Mouse (Mus musculus) testis, adult 2 months (tissue): ENCODE results near the gene Spata32. TPM values are rescaled to one million over a fixed set of nuclear protein-coding genes. Genes with fewer than 3 reads are reported as not detected.

Experiments
- H3K27ac ChIP-seq: fragments of 200-500 bp; 2 replicates; pipeline ENCODE4 v1.5.1; 2012; ENCODE audit warnings: low read depth, low read length; ENCODE audit not compliant: control insufficient read depth, insufficient read depth
- H3K27me3 ChIP-seq: fragments of 200-500 bp; 2 replicates; pipeline ENCODE4 v1.6.1; 2012; ENCODE audit warnings: mild to moderate bottlenecking, low read length, moderate library complexity; ENCODE audit not compliant: control insufficient read depth, insufficient read depth
- H3K36me3 ChIP-seq: fragments of 200-500 bp; 2 replicates; pipeline ENCODE4 v1.6.1; 2012; ENCODE audit warnings: mild to moderate bottlenecking, low read length; ENCODE audit not compliant: control insufficient read depth, insufficient read depth
- H3K4me1 ChIP-seq: fragments of 200-500 bp; 2 replicates; pipeline ENCODE4 v1.6.1; 2012; ENCODE audit warnings: low read length; ENCODE audit not compliant: control insufficient read depth, insufficient read depth
- H3K4me3 ChIP-seq: fragments of 200-500 bp; 2 replicates; pipeline ENCODE4 v1.5.1; 2012; ENCODE audit warnings: low read depth, mild to moderate bottlenecking, low read length, moderate library complexity, mixed read lengths; ENCODE audit not compliant: control insufficient read depth
- CTCF ChIP-seq: fragments of 200-500 bp; IDR thresholded peaks from 2 replicates; pipeline ENCODE4 v1.5.1; 2012; ENCODE audit warnings: low read depth, mild to moderate bottlenecking, inconsistent platforms, low read length, moderate library complexity; ENCODE audit not compliant: control insufficient read depth, insufficient read depth, insufficient replicate concordance
- POLR2A ChIP-seq: fragments of 200-500 bp; IDR thresholded peaks from 2 replicates; pipeline ENCODE4 v1.6.1; 2012; ENCODE audit warnings: low read depth, mild to moderate bottlenecking, inconsistent platforms, low read length, moderate library complexity; ENCODE audit not compliant: control insufficient read depth
- polyA plus RNA-seq: library from polyadenylated mRNA; depleted of rRNA; stranded (reverse); fragments of >200 nt; gene quantifications from 2 replicates; pipeline ENCODE4 v1.2.3, GENCODE M21; 2012

The Spata32 gene
- polyA plus RNA-seq, 1 experiment: 142 TPM

GRCm38 (mm10) chr11:103253605-103254004, 35.4 kb upstream of the Spata32 start:
- no peak for TF ChIP-seq POLR2A
- no peak for TF ChIP-seq CTCF
- H3K27me3 ChIP-seq: no peaks in the 10 kb centered on the region

GRCm38 (mm10) chr11:103252380-103252779, 34.1 kb upstream of the Spata32 start:
- H3K4me1 ChIP-seq: no peaks in the 10 kb centered on the region
- H3K27me3 ChIP-seq: no peaks in the 10 kb centered on the region
- H3K36me3 ChIP-seq: no peaks in the 10 kb centered on the region
- no peak overlapping the region for H3K4me3 ChIP-seq
- H3K27ac ChIP-seq: no peak overlapping the region
- no peak for TF ChIP-seq CTCF
- TF ChIP-seq POLR2A: no peak

More at GRCm38 (mm10) chr11:103253605-103254004, 35.4 kb upstream of the Spata32 start:
- H3K36me3 ChIP-seq: no peaks in the 10 kb centered on the region
- H3K27ac ChIP-seq: no peak overlapping the region
- H3K4me3 ChIP-seq: no peak overlapping the region
- H3K4me1 ChIP-seq: no peaks in the 10 kb centered on the region

- Histone ChIP-seq H3K4me1 (peaks cover 2% of the 10 kb centered on the region), H3K27me3 (no peaks in the 10 kb centered on the region), H3K27ac (no peak overlapping the region), H3K4me3 (no peak overlapping the region), H3K36me3 (no peaks in the 10 kb centered on the region)
- TF ChIP-seq CTCF (no peak), POLR2A (no peak)
Measured at GRCm38 (mm10) chr11:103250324-103250723, 32.1 kb upstream of the Spata32 start.

- H3K27me3 ChIP-seq: no peaks in the 10 kb centered on the region
- H3K36me3 ChIP-seq: no peaks in the 10 kb centered on the region
- no peak overlapping the region for H3K4me3 ChIP-seq
- H3K4me1 ChIP-seq: peaks cover 2% of the 10 kb centered on the region
- no peak for TF ChIP-seq POLR2A
- no peak for TF ChIP-seq CTCF
- no peak overlapping the region for H3K27ac ChIP-seq
Measured at GRCm38 (mm10) chr11:103249509-103249908, 31.3 kb upstream of the Spata32 start.

GRCm38 (mm10) chr11:103248837-103249236, 30.6 kb upstream of the Spata32 start:
- Histone ChIP-seq H3K4me1 (peaks cover 2% of the 10 kb centered on the region), H3K27ac (no peak overlapping the region), H3K27me3 (no peaks in the 10 kb centered on the region), H3K36me3 (no peaks in the 10 kb centered on the region), H3K4me3 (no peak overlapping the region)
- no peak for TF ChIP-seq CTCF
- no peak for TF ChIP-seq POLR2A

GRCm38 (mm10) chr11:103247504-103248177, 29.4 kb upstream of the Spata32 start:
- H3K27ac ChIP-seq: no peak overlapping the region
- peaks cover 2% of the 10 kb centered on the region for H3K4me1 ChIP-seq

GRCm38 (mm10) chr11:103246731-103247290, 28.6 kb upstream of the Spata32 start:
- Histone ChIP-seq H3K27me3 (no peaks in the 10 kb centered on the region), H3K4me1 (peaks cover 2% of the 10 kb centered on the region), H3K4me3 (no peak overlapping the region), H3K27ac (no peak overlapping the region), H3K36me3 (no peaks in the 10 kb centered on the region)
- TF ChIP-seq CTCF (no peak), POLR2A (no peak)

More at GRCm38 (mm10) chr11:103247504-103248177, 29.4 kb upstream of the Spata32 start:
- Histone ChIP-seq H3K27me3 (no peaks in the 10 kb centered on the region), H3K4me3 (no peak overlapping the region), H3K36me3 (no peaks in the 10 kb centered on the region)
- TF ChIP-seq CTCF (no peak), POLR2A (no peak)
